Mouse (Mus musculus): Measurements from ENCODE around the gene Gldc.

Gene Gldc

DNA sequence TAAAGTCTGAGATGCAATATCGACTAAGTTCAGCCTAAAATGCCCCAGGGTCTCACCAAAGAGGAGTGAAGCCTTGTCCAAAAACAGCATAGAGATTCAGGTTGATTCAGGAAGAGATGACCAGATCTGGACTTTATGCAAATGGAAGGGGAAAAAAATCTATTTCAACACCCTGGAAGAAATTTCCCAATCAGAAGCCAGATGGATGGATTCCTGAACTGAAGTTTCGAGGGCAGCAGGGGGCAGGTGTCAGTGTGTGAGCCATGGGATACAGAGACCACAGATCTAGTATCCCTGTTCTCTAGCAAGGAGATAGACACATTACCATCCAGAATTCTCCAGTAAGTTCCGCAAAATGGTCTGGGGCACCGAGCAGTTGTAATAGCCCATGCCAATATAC, 17.0 kb downstream of the Gldc start:
- WGBS, result 90% methylated on average over 4 of the region's 4 CpGs

DNA sequence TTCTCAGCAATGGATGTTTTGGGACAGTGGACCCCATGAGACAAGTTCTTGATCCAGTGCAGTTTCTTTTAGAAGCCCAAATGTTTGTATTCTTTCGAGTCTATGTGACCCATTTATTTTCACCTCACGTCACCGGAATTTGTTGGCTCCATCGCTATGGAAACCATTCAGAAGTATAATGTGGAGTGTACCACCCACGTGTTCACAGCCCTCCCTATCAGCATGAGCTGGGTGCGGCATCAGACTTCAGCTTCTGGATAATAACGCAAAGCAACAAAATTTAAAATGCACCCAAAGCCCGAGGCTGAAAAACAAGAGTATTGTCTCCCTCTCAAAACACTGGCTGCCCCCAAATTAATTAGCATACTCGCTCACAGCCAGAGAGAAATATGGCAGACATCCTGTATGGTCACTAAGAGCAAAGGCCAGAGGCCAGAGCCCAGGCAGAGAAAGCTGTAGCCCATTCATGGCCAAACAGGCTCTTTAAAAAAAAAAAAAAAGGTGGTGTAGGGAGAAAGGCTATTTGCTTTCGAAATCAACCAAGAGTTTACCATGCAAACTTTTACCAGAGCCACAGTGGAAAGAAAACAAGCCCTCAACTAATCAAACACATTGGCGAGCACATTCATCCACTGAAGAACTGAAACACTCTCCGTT, 18.1 kb downstream of the Gldc start:
- WGBS, result 29% methylated on average over 12 of the region's 12 CpGs

DNA sequence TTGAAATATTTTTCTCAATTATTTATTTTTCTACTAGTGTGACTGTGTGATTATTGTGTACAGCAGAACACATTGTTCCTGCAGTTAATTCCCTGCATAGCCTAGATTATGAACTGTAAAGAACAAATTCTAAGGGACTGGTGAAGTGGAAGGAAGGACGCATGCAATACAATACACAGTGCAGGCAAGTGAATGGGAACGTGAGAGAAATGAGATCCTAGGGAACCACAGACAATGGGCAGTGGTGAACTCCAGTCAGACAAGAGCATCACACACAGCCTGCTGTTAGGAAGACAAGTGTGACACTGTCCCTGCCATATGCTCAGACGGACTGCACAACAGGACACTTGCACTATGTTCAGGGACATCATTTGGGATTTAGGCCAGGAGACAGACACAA, 21.5 kb downstream of the Gldc start:
- WGBS, result 68% methylated on average over 3 of the region's 3 CpGs

DNA sequence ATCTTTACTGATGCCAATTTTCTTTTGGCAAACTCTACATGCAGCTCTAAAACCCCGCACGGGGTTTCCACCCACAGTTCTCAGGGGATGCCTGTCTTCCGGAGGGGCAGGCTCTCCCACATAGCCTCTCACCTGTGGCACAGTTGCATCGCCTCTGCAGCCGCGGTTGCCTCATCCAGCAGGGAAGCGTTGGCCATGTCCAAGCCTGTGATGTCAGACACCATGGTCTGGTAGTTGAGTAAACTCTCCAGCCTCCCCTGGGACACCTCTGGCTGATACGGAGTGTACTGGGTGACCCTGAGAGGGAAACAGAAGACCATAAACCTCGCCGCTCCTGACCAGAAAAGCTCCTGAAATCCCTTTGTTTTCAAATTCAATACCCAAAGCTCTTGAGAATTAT, 23.9 kb downstream of the Gldc start:
- WGBS, result 86% methylated on average over 10 of the region's 10 CpGs

DNA sequence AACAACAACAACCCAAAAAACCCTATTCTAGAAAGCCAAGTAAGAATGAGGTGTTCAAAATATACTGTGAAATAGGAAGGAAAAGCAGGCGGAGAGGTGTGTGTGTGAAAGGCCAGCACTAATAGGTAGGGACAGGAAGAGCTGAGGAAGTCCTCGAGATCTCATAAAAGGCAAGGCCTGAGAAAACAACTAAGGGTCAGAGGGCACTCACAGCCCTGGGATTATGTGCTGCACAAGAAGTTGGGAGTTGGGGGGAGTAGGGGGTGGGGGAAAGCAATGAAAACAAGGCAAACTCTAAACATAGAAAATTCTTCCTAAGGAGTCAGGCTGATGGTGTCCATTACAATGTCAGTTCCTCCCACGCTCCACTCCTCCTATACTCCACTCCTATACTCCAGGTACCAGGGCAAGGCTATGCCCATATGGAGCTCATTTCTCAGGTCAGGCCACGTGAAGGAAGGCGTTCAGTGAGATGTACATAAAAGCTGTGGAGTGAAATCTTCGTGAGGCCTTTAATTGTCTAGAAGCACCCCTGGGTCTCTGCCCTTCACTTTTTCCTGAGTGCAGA, 25.9 kb downstream of the Gldc start:
- WGBS, result 86% methylated on average over 6 of the region's 6 CpGs

DNA sequence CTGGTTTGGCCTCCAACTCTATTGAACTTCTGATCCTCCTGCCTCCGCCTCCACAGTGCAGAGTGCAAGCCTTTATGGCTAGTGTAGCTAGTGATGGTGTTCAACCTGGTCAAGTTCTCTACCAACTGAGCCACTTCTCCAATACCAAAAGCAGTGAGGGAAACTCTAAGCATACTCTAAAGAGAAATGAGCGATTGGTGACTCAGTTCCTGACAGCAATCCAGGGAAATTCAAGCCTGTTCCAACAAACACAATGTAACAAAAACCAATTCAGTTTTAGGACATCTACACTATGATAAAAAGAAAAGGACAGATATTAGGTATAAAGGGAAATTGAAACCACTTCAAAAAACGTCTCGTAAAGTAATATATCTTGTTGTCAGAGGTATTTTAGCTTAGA, 27.9 kb downstream of the Gldc start:
- 76% methylated on average over 4 of the region's 4 CpGs for WGBS

DNA sequence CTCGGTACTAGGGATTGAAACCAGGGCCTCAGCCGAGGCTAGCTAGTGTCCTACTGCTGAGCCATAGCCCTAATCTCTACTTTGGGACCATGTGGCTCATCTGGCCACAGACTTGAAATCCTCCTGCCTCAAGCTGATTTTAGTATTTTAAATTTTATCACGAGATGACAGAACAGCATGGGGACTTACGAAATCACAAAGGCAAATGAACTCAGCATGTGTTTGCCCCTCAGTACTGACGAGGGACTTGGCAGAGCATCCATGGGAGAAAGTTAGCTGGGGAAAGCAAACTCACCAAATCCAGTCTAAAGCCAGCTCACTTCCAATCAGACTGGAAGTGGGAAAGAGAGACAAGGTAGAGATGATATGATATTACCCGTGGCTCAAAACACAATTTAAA, 28.5 kb downstream of the Gldc start:
- 67% methylated on average over 6 of the region's 6 CpGs for WGBS

DNA sequence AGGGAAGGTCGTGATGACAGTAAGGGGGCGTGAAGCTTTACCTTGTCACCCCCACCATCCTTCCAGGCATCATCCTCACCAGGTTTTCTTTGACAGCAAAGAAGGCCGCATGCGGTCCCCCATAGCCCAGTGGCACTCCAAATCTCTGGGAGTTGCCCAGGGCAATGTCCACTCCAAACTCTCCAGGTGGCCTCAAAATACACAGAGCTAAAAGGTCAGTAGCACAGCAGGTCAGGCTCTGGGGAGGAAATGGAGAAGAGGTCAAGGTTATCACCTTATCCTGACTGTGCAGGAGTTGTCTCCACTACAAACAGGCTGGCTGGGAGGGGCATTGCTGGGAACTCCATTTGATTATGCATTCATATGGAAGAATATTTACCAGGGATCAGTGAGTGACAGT, 30.1 kb downstream of the Gldc start:
- 94% methylated on average over 4 of the region's 4 CpGs for WGBS

- 84% methylated on average over 1 of the region's 1 CpGs for WGBS
These were observed 38.9 kb downstream of the Gldc start for GRCm38 (mm10) chr19:30136308-30136707.

DNA sequence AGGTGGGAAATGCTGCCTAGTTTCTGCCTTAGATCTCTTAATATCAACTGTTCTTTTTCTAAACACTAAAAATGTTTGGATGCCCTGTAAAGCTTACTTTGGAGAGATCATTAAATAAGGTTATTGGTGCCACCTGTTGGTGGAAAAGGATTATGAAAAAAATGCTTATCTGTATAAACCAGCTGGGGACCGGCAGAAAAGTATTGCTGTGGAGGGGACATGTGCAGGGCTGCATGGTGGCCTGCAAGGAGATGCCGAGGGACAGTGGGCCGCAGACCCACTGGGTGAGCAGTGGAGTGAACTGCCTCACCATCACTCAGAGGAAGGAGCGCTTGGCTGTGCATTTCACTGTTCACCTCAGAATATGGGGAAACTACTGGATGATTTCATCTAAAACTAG, 47.1 kb downstream of the Gldc start:
- WGBS, result 60% methylated on average over 4 of the region's 4 CpGs

DNA sequence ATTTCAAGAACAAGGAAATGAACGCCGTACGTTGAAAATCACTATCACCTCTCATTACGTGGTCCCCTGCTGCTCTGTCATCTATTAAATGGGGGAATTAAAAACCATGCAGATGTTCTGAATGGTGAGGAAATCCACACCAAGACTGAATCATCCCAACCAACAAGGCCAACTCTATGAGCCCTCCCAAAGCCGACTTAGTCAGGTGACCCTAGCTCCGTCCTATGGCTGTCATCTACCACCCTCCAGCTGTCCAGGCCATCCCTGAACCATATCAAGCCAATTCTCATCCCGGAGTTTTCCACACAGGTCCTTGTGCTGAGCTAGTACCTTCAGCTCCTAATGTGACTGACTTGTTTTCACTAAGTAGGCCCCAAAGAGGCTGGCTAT, 49.6 kb downstream of the Gldc start:
- 79% methylated on average over 7 of the region's 7 CpGs for WGBS

DNA sequence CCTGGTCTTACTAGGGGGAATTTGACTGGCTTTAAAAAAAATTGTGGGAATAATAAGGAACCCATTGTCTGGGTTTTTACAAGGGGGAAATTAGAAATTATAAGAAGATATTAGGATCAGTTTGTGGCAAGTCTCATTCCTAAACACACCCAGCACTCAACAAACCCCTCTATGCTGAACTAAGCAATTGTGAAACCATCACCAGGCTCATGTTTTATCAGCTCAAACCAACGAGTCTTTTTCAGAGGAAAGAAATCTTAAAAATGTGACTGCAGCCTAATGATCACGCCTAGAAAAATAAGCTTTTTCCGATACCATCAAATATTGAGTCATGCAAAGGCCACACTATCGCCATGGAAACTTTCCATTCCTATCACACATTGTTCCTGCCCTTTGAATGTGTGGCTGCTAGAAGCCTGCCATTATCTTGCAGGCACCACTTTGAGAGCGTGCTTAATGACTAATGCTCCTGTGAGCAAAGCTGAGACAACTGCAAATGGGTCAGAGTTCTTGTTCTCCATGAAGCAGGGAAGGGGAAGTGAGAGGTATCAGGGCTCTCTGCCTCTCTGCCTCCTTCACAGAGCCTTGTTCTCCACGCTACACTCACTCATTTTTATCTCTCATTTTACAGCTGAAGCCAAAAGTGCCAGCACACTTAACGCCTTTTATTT, 50.1 kb downstream of the Gldc start:
- WGBS, result 65% methylated on average over 7 of the region's 7 CpGs

GRCm38 (mm10) chr19:30118344-30119312, 56.6 kb downstream of the Gldc start:
- 71% methylated on average over 17 of the region's 17 CpGs for WGBS

GRCm38 (mm10) chr19:30117775-30118174, 57.5 kb downstream of the Gldc start:
- 32% methylated on average over 9 of the region's 9 CpGs for WGBS

- 37% methylated on average over 4 of the region's 4 CpGs for WGBS
These were observed 58.0 kb downstream of the Gldc start for GRCm38 (mm10) chr19:30117241-30117640.

GRCm38 (mm10) chr19:30115606-30116005, 59.6 kb downstream of the Gldc start:
- 92% methylated on average over 5 of the region's 5 CpGs for WGBS

GRCm38 (mm10) chr19:30114919-30115441, 60.2 kb downstream of the Gldc start:
- WGBS, result 54% methylated on average over 14 of the region's 14 CpGs

DNA sequence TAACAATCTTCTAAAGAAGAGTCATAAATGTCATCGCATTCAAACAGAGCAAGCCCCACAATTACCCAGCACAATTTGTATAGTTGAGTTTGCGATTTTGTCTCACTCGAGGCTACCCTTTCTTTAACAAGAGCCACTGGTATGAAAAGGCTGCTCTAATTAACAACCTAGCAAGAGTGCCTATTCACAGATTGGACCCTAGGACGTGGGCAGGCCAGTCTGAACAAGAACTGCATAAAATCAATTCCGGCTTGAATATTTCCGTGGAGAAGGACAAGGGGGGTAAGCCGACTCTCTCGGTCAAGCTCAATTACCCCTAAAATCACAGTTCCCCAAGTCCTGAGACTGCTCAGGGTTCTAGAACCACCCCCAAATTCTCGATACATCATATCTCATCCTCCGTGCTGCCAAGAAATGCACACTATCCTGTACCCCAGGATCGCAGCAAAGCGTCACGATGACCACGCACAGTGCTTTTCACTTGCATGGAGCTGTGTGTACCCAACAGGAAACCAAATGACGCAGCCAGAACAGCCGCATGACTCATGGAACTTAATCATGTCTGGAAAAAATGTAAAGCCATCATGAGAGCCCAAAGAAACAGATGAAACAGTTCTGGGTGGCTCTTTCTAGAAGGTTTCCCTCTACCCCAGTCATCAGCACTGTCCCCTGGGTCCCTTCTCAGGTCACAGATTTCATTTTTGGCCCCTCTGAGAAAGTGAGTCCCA, 62.1 kb downstream of the Gldc start:
- 61% methylated on average over 16 of the region's 16 CpGs for WGBS

DNA sequence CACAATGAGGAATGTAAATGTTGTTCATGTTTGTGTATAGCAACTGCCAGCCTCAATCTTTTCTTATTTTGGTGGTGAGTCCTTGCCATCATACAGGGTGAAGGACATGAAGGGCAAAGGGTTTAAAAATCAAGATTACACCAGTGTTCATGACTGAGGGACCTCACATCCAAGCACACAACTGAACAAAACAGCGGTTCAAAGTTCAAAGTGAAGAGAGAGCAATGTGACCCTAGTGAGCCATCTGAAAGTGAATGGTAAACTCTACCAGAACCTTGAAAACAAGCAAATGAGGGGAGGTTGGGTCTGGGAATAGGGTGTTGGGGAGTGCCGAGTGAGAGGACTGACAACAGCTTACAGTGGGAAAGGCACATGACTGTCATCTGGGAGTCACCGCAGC, 63.8 kb downstream of the Gldc start:
- WGBS, result 99% methylated on average over 3 of the region's 3 CpGs

GRCm38 (mm10) chr19:30109122-30109521, 66.1 kb downstream of the Gldc start:
- WGBS, result 28% methylated on average over 6 of the region's 6 CpGs

DNA sequence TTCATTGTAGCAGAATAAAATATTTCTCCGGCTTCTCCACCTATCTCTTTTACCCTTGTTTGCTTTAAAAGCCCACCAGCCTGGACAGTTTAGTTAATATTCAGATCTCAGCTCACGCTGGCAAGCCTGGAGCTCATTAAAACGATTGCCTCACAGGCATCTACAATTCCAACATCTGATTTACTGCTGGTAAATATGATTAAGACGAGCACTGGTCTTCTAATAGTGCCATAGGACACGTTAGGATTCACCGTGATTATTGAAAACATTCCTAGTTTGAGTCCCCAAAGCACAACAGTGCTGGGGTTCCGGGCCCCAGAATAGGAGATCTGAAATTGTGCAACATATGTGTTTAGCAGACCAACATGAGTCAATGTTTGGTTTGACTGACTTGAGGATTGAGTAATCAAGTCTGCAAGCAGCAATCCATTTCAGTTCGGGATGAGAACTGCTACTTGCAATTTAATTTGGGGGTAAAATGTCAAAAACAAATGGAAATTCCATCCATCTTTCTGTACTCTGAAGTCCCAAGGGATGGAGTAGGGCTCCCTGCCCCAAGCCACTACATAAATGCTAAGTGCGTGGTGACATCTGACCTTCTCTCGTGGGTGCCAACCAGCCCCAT, 67.9 kb downstream of the Gldc start:
- 59% methylated on average over 10 of the region's 10 CpGs for WGBS
